Mouse (Mus musculus) hindbrain, embryonic 12.5 days (tissue): Measurements from ENCODE around the gene Lcp2. TPM values are rescaled to one million over a fixed set of nuclear protein-coding genes. Genes with fewer than 3 reads are reported as not detected.

Experiments
- ATAC-seq: fragments of 200-750 bp; cut with Nextera tagmentation; 2 replicates; pipeline ENCODE4 v1.8.0; 2017; ENCODE audit warnings: moderate TSS enrichment; ENCODE audit not compliant: low FRiP score
- H3K27ac ChIP-seq: fragments of 300-500 bp; sonication (generic); 2 replicates; pipeline ENCODE4 v1.5.1; 2016; ENCODE audit warnings: mild to moderate bottlenecking
- H3K27me3 ChIP-seq: fragments of 300-500 bp; sonication (generic); 2 replicates; pipeline ENCODE4 v1.6.1; 2016; ENCODE audit warnings: mild to moderate bottlenecking
- H3K36me3 ChIP-seq: fragments of 300-500 bp; sonication (generic); 2 replicates; pipeline ENCODE4 v1.6.1; 2016; ENCODE audit warnings: mild to moderate bottlenecking
- H3K4me1 ChIP-seq: fragments of 300-500 bp; sonication (generic); 2 replicates; pipeline ENCODE4 v1.6.1; 2016
- H3K4me2 ChIP-seq: fragments of 300-500 bp; sonication (generic); replicated peaks from 2 replicates; pipeline ENCODE4 v1.6.1; 2016; ENCODE audit warnings: mild to moderate bottlenecking
- H3K4me3 ChIP-seq: fragments of 300-500 bp; sonication (generic); 2 replicates; pipeline ENCODE4 v1.5.1; 2016; ENCODE audit warnings: mild to moderate bottlenecking
- H3K9ac ChIP-seq: fragments of 300-500 bp; sonication (generic); 2 replicates; pipeline ENCODE4 v1.6.1; 2016; ENCODE audit warnings: mild to moderate bottlenecking, moderate library complexity
- H3K9me3 ChIP-seq: fragments of 300-500 bp; sonication (generic); replicated peaks from 2 replicates; pipeline ENCODE4 v1.6.1; 2016; ENCODE audit warnings: mild to moderate bottlenecking
- WGBS: fragments of 180-500 bp; shearing (Covaris S2); methylation state at CpG from one replicate; pipeline ENCODE4 v1.1.7; 2016; 5-methylcytosine and 5-hydroxymethylcytosine counted together
- polyA plus RNA-seq: library from polyadenylated mRNA; unstranded; fragments of >200 nt; fragmentation: Nextera tagmentation; extraction: Ambion mirVana; gene quantifications from 2 replicates; pipeline ENCODE4 v1.2.1, GENCODE M21; 2016

The Lcp2 gene
- polyA plus RNA-seq, 1 experiment from 2014 or later, result 1.8 TPM

DNA sequence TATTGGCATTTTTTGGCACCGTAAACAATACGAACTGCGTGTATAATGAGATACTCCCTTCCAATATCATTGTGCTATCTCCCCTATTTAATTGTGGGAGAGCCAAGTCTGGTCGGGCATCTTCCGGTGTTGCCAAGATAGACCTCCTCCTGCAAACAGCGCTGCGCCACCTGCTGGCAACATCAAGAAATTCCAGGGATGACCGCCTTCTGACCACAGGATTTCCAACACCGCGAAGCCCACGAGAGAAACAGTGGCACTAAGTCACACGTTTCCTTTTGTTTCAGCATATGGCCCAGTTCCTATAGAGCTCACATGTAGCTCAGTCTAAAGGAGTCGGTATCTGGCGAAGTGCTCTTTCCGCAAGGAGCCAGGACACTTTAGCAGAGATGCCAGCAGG is 27.1 kb downstream of the Lcp2 start:
- no peak overlapping the region for H3K9ac ChIP-seq
- no peak for ATAC-seq
- whole genome bisulfite sequencing, result 13% methylated on average over 15 of the region's 15 CpGs
- 0 out of 2 replicates have a peak, but pooled peaks cover 4% of the 10 kb centered on the region for H3K4me1 ChIP-seq
- H3K9me3 ChIP-seq, result no peaks in the 10 kb centered on the region
- H3K36me3 ChIP-seq, result no peaks in the 10 kb centered on the region
- 0 out of 2 replicates have a peak overlapping the region, but pooled peaks have one; percentile 13 for H3K4me2 ChIP-seq
- H3K27ac ChIP-seq, result no peak overlapping the region
- no peak overlapping the region for H3K4me3 ChIP-seq
- no peaks in the 10 kb centered on the region for H3K27me3 ChIP-seq

DNA sequence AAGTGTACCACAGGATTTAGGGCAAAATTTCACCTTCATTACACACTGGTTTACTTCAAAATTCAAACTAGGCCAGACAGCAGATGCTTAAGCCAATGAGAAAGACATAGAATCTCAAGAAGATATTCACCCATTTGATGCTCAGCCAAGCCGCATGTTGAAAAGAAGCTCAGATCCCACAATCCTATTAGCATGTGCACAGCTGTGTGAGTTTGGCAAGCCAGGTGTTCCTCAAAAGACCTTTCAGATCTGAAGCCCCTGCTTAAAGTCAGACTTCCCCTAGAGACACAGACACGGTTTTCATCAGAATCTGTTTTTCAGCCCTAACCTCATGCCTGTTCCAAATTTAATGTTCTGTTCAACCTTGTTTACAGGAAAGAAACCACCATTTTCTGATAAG is 31.1 kb downstream of the Lcp2 start:
- WGBS, result 92% methylated on average over 2 of the region's 2 CpGs
- 0 out of 2 replicates have a peak, but pooled peaks cover 4% of the 10 kb centered on the region for H3K4me1 ChIP-seq
- H3K9me3 ChIP-seq, result no peaks in the 10 kb centered on the region
- no peaks in the 10 kb centered on the region for H3K27me3 ChIP-seq
- H3K4me2 ChIP-seq, result no peak overlapping the region
- H3K27ac ChIP-seq, result no peak overlapping the region
- no peak overlapping the region for H3K4me3 ChIP-seq
- ATAC-seq, result no peak
- no peaks in the 10 kb centered on the region for H3K36me3 ChIP-seq
- no peak overlapping the region for H3K9ac ChIP-seq

DNA sequence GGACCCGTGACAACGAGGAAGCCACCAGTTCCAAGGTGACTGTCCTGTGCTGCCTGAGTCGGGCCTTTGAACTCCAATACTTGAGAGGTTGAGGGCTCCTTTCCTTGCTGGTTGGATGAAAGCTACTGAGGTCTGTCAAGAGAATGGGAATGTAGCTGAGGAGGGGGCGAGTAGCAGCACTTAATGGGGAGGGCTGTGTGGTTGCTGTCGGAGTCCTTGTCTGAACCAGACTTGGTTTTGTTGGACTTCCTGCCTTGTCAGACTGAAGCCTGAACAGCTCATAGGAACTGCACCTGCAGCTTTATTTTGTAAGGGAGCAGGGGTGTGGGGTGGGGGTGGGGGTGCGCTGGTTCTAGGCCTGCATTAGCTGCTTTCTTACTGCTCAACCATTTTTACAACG is 31.9 kb downstream of the Lcp2 start:
- no peak overlapping the region for H3K9ac ChIP-seq

DNA sequence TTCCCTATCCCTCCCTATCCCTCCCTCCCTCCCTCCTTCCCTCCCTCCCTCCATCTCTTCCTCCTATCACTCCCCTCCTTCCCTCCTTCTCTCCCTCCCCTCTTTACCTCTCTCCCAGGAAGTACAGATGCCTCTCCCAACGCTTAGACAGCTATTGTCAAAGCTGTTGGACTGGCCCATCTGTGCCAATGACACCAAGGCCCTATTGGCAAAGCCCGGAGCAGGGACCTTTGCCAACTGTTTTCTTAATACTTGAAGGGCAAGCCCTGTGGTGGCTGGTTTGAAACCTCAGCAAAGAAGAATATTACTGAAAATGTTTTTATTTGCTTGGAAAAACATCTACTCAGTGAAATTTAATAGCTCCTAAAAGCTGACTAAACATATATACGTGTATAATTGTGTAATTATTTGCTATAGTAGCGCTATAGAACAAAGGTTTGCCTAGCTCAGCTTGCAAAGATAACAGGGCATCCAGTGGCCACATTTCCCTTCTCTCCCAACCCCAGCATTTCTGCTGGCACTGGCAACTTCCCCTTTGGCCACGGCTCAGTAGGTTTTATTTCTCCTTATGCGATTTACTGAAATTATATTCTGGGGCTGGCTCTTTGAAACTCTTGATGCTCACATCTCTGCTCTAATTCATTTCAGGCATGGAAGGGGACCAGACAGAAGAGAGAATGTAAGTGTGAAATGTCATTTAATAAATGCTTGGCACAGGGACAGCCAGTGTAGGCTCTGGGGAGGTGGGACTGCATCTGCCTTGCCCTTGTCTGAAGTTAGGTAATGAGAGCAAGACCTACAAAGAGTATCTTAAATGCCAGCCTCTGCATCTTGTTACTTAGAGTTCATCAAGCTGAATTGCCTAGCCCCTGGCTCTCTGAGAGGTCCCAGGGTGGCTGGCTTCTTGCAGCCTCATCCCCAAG is 33.1 kb downstream of the Lcp2 start:
- H3K27ac ChIP-seq, result no peak overlapping the region

More for the DNA sequence above, 31.9 kb downstream of the Lcp2 start:
- Histone ChIP-seq H3K36me3 (no peaks in the 10 kb centered on the region), H3K4me1 (0 out of 2 replicates have a peak, but pooled peaks cover 4% of the 10 kb centered on the region), H3K27ac (no peak overlapping the region), H3K9me3 (no peaks in the 10 kb centered on the region), H3K27me3 (no peaks in the 10 kb centered on the region), H3K4me2 (no peak overlapping the region), H3K4me3 (no peak overlapping the region)
- no peak for ATAC-seq
- WGBS, result 84% methylated on average over 7 of the region's 7 CpGs

DNA sequence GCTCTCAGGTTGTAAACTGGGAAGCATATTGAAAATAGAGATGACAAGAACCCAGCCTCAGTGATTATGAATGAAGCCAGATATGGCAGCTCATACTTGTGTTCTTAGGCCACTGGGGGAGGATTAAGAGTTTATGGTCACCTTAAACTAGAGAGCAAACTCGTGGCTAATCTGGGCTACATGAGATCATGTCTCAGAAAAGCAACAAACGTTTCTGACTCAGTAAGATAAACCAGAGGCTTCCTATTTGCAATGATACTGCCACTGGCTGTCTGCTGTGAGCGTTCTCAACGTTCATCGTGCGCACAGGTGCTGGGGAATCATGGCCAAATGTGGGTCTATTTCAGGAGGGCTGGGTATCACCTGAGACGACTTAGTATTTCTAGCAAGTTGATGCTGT is 37.1 kb downstream of the Lcp2 start:
- Histone ChIP-seq H3K27me3 (no peaks in the 10 kb centered on the region), H3K4me1 (0 out of 2 replicates have a peak, but pooled peaks cover 4% of the 10 kb centered on the region), H3K36me3 (no peaks in the 10 kb centered on the region), H3K4me2 (no peak overlapping the region), H3K9ac (no peak overlapping the region), H3K27ac (no peak overlapping the region), H3K4me3 (no peak overlapping the region), H3K9me3 (no peaks in the 10 kb centered on the region)
- no peak for ATAC-seq
- WGBS, result 86% methylated on average over 7 of the region's 7 CpGs

More for the DNA sequence above, 33.1 kb downstream of the Lcp2 start:
- Histone ChIP-seq H3K9me3 (no peaks in the 10 kb centered on the region), H3K9ac (no peak overlapping the region), H3K36me3 (no peaks in the 10 kb centered on the region), H3K4me3 (no peak overlapping the region), H3K27me3 (no peaks in the 10 kb centered on the region), H3K4me2 (no peak overlapping the region), H3K4me1 (0 out of 2 replicates have a peak, but pooled peaks cover 4% of the 10 kb centered on the region)
- no peak for ATAC-seq
- 71% methylated on average over 6 of the region's 6 CpGs for whole genome bisulfite sequencing

DNA sequence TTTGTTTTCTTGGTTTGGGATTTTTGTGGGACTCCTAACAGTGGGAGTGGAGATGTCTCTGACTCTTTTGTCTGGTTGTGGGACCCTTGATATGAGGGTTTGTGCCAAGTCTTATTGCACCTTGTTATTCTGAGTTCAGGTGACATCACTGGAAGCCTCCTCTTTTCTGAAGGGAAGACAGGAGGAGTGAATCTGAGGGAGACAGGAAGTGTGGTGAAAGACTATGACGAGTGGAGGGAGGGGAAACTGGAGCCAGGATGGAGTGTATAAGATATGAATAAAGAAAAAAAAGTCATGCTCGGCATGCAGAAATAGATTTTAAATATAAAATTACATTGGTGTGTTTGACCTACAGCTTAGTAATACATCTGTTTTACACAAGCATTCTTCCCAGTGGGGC is 37.9 kb downstream of the Lcp2 start:
- Histone ChIP-seq H3K27ac (no peak overlapping the region), H3K4me1 (0 out of 2 replicates have a peak, but pooled peaks cover 4% of the 10 kb centered on the region), H3K36me3 (no peaks in the 10 kb centered on the region), H3K9ac (no peak overlapping the region), H3K4me3 (no peak overlapping the region), H3K9me3 (no peaks in the 10 kb centered on the region), H3K27me3 (no peaks in the 10 kb centered on the region), H3K4me2 (no peak overlapping the region)
- no peak for ATAC-seq
- 63% methylated on average over 2 of the region's 2 CpGs for WGBS

DNA sequence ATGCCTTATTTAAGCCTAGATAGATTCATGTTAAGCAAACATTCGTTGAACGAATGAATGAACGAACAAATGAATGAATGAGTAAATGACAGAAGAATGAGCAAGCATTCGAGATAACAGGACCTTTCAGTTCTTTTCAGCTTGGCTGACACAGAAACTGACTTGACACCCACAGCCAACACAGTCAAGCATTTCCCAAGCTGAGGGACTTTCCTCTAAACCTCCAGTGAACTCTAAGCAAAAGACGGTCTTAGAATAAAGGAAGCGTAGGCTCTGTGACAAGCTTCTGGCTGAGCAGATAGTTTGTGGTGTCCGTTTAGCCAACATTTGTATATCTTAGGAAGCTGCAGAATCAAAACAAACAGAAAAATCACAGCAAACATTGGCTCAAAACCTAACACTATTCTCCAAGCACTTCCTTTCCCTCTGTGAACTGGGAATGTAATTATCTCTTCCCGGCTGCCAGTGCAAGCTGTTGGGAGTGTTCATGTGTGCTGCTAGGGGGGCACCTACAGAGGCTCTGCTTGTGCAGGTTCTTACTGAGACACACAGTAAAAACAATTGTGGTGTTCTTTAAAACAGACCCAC is 39.5 kb downstream of the Lcp2 start:
- H3K27me3 ChIP-seq, result no peaks in the 10 kb centered on the region
- WGBS, result 85% methylated on average over 8 of the region's 8 CpGs
- H3K9ac ChIP-seq, result no peak overlapping the region
- H3K36me3 ChIP-seq, result no peaks in the 10 kb centered on the region
- H3K9me3 ChIP-seq, result no peaks in the 10 kb centered on the region
- H3K4me2 ChIP-seq, result no peak overlapping the region
- no peak for ATAC-seq
- no peak overlapping the region for H3K27ac ChIP-seq
- H3K4me1 ChIP-seq, result no peaks in the 10 kb centered on the region
- no peak overlapping the region for H3K4me3 ChIP-seq

DNA sequence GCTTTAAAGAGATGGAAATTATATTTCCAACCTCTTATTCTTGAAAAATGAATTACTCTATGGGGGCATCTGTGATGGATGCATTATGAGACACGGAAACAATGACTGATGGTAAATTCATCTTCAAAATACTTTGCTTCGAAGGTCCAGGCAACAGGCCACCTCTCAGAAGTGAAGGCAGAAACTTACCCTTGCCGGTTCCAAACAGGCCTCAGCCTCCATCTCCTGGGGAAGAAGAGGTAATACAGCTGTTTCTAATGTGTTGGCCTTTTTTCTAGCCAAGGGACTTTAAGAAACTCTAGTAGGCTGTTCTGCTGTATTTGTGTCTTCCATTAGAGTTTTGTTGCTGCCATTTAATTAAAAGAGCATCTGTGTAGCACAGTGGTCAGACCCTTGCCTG is 40.3 kb downstream of the Lcp2 start:
- Histone ChIP-seq H3K4me3 (no peak overlapping the region), H3K27me3 (no peaks in the 10 kb centered on the region), H3K36me3 (no peaks in the 10 kb centered on the region), H3K4me1 (no peaks in the 10 kb centered on the region), H3K9me3 (no peaks in the 10 kb centered on the region), H3K4me2 (no peak overlapping the region), H3K27ac (no peak overlapping the region), H3K9ac (no peak overlapping the region)
- WGBS, result 67% methylated on average over 3 of the region's 3 CpGs
- ATAC-seq, result no peak

DNA sequence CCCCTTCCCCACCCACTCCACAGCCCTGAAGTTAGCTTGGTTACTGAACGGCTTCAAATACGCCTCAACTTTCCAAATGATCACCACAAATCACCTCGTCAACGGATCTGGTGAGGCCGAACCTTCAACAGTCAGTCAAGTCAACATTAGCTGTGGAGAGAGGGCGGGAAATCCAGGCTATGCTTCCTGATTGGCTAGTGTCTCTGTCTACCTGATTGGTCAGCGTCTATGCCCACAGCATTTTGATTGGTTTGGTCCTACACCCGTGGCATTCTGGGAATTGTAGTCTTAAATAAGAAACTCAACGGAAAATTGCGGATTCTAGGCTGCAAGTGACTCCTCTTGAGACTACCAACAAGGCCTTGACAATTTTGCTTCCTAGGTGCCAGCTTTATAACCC is 51.7 kb downstream of the Lcp2 start, which contains the start of gene 4930469K13Rik:
Gene 4930469K13Rik (minus strand): TSS at position 133 of the 400 bp plus-strand sequence.
- WGBS, result 83% methylated on average over 10 of the region's 10 CpGs
- Histone ChIP-seq H3K4me2 (no peak within 1 kb of the TSS), H3K9ac (no peak within 1 kb of the TSS), H3K9me3 (no peaks in the 10 kb centered on the region), H3K27me3 (no peaks in the 10 kb centered on the region), H3K4me3 (no peak within 1 kb of the TSS), H3K36me3 (no peaks in the 10 kb centered on the region), H3K4me1 (no peaks in the 10 kb centered on the region), H3K27ac (no peak within 1 kb of the TSS)
- ATAC-seq, result no peak

DNA sequence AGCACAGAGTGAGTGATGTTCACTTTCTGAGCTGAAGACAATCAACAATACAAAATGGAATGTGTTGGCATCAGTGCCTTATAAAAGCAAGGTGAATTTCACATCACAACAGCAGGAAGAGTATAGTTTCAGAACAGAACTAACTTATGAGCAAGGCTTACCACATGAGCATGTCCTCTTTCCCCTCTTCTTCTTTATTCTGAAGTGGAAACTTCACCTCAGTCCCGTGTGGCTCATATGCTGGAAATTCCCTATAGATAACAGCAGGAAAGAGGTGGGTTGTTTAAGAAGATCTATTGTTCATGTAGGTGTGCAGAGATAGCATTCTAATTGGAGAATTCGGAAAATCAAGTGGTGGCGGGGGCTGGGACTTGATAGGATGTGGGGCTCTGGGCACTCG is 55.1 kb downstream of the Lcp2 start:
- Histone ChIP-seq H3K4me3 (no peak overlapping the region), H3K27me3 (no peaks in the 10 kb centered on the region), H3K27ac (no peak overlapping the region), H3K4me1 (no peaks in the 10 kb centered on the region), H3K36me3 (no peaks in the 10 kb centered on the region), H3K9me3 (no peaks in the 10 kb centered on the region), H3K4me2 (no peak overlapping the region), H3K9ac (no peak overlapping the region)
- no peak for ATAC-seq
- WGBS, result 89% methylated on average over 4 of the region's 4 CpGs

DNA sequence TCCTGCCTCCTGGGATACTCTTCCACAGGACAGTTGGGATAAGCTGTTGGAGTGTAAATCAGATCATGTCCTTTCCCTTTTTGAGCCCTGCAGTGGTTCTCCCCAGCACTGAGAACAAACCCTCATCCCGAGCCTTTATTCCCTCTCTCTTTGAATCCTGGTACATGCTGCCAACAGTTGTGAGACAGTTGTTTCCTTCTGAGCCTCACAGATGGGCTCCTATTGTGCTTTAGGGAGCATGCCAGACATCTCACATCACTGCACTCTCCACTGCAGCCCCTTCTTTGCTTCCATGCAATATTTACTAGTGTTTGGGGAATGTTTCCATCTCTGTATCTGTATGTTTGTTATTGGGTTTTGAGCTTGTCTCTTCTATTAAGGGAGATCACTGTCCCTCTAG is 58.2 kb downstream of the Lcp2 start:
- no peak for ATAC-seq
- no peak overlapping the region for H3K4me2 ChIP-seq
- 32% methylated on average over 1 of the region's 1 CpGs for WGBS

DNA sequence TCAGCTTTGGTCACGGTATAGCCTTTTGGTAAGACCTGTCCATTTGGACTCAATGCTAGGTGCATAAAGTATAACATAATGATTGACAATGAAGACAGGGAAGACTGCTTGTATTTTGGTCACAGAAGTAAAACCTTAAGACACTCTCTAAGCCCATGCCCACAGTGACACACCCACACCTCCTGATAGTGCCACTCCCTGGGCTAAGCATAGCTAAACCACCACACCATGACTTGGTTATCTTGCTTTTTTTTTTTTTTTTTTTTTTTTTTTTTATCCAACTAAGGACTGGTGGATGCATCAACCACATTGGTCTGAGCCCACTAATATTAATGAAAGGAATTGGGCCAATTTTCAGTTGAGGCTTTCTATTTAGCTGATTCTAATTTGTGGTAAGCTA is 62.5 kb downstream of the Lcp2 start:
- ATAC-seq, result no peak
- Histone ChIP-seq H3K36me3 (no peaks in the 10 kb centered on the region), H3K27me3 (no peaks in the 10 kb centered on the region), H3K9ac (no peak overlapping the region), H3K4me2 (no peak overlapping the region), H3K27ac (no peak overlapping the region), H3K4me1 (peaks cover 16% of the 10 kb centered on the region), H3K4me3 (no peak overlapping the region), H3K9me3 (no peaks in the 10 kb centered on the region)
- 96% methylated on average over 1 of the region's 1 CpGs for WGBS

More for the DNA sequence above, 58.2 kb downstream of the Lcp2 start:
- Histone ChIP-seq H3K27me3 (no peaks in the 10 kb centered on the region), H3K36me3 (no peaks in the 10 kb centered on the region), H3K9me3 (no peaks in the 10 kb centered on the region), H3K4me3 (no peak overlapping the region), H3K9ac (no peak overlapping the region), H3K27ac (no peak overlapping the region), H3K4me1 (no peaks in the 10 kb centered on the region)
